Mouse (Mus musculus): Measurements from ENCODE around the gene Gm525. TPM values are rescaled to one million over a fixed set of nuclear protein-coding genes. Genes with fewer than 3 reads are reported as not detected.
"Not testable (repeated sequence)": the region's sequence is repeated elsewhere in the genome, so short reads cannot be mapped to it uniquely, and the experiment has no call there.

The Gm525 gene
- polyA plus RNA-seq, 1 experiment, result not detected

DNA sequence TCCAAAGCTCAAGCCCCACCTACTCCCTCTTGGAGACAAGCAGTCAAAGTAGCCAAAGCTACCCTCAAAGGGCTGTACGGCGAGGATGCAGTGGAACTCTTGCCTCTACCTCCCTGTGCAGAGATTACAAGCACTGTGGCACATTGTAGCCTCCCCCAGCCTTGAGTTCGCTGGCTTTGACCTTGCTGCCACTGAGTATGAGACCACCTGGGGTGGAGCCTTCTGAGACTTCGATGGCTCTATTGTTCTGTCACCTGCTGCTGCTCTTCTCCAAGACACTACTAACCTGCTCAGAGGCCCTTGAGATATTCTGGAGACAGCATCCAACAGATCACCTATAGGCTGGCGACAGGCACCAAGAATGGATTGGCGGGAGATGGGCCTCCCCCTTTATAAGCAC is 43.1 kb upstream of the Gm525 start:
- Histone ChIP-seq H3ac (ENCODE audit: control insufficient read depth, insufficient read length, low read depth) (no peak overlapping the region), H3K79me2 (ENCODE audit: control insufficient read depth, insufficient read depth) (no peaks in the 10 kb centered on the region), H3K79me3 (ENCODE audit: low read depth) (no peaks in the 10 kb centered on the region), H3K36me3 (ENCODE audit: control insufficient read depth, insufficient read depth) (no peaks in the 10 kb centered on the region), H3K4me3 (ENCODE audit: insufficient read depth, poor library complexity, severe bottlenecking) (no peak overlapping the region), H3K27me3 (ENCODE audit: control insufficient read depth, insufficient read depth, insufficient read length) (no peaks in the 10 kb centered on the region)
- TF ChIP-seq CTCF (IDR thresholded peaks at IDR 0.05; ENCODE audit: control insufficient read depth, insufficient read depth, insufficient read length) (no peak), FOSL1 (IDR thresholded peaks at IDR 0.05; ENCODE audit: insufficient read depth, low read length, poor library complexity, severe bottlenecking) (no peak), MYOD1 (IDR thresholded peaks at IDR 0.05; ENCODE audit: control insufficient read depth, insufficient read length, low read depth) (no peak), MAX (IDR thresholded peaks at IDR 0.05) (no peak), USF1 (IDR thresholded peaks at IDR 0.05; ENCODE audit: low read depth) (no peak), CEBPB (IDR thresholded peaks at IDR 0.05; ENCODE audit: low read depth) (no peak), MYOG (IDR thresholded peaks at IDR 0.05; ENCODE audit: control insufficient read depth, extremely low read depth, insufficient read length) (no peak)

DNA sequence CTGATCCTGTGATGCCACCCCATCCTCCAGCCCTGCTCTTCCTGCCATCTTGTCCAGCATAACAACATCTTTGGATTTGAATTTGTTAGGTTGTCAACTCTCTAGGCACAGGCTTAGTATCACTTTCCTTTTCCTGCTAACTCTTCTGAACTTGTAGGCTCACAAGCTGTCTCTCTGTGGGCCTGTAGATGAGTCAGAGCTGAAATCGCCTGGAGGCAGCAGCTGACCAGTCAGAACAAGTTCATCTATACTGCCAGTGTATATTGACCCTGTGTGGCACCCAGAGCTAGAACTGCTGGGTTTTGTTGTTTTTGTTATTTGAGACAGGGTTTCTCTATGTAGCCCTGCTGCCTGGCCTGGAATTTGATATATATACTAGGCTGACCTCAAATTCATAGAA is 42.5 kb upstream of the Gm525 start:
- no peaks in the 10 kb centered on the region for H3K79me3 ChIP-seq (ENCODE audit: low read depth)
- H3K27me3 ChIP-seq (ENCODE audit: control insufficient read depth, insufficient read depth, insufficient read length), result no peaks in the 10 kb centered on the region
- H3K79me2 ChIP-seq (ENCODE audit: control insufficient read depth, insufficient read depth), result no peaks in the 10 kb centered on the region
- no peaks in the 10 kb centered on the region for H3K36me3 ChIP-seq (ENCODE audit: control insufficient read depth, insufficient read depth)
- no peak overlapping the region for H3K4me3 ChIP-seq (ENCODE audit: insufficient read depth, poor library complexity, severe bottlenecking)
- no peak overlapping the region for H3ac ChIP-seq (ENCODE audit: control insufficient read depth, insufficient read length, low read depth)
- TF ChIP-seq MYOG (IDR thresholded peaks at IDR 0.05; ENCODE audit: control insufficient read depth, extremely low read depth, insufficient read length) (no peak), MYOD1 (IDR thresholded peaks at IDR 0.05; ENCODE audit: control insufficient read depth, insufficient read length, low read depth) (peak; percentile 7)

DNA sequence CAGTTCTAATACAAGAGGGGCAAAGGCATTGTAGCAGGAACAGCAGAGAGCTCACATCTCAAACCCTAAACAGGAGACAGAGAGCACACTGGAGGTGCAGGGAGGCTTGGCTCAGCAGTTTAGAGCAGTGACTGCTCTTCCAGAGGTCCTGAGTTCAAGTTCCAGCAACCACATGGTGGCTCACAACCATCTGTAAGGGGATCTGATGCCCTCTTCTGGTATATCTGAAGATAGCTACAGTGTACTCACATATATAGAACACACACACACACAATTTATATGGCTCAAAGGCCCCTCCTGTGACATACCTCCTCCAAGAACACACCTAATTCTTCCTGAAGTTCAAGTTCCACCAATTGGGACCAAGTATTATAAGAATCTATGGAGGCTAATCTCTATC is 39.0 kb upstream of the Gm525 start:
- Histone ChIP-seq H3K79me3 (ENCODE audit: low read depth) (no peaks in the 10 kb centered on the region), H3ac (ENCODE audit: control insufficient read depth, insufficient read length, low read depth) (no peak overlapping the region), H3K79me2 (ENCODE audit: control insufficient read depth, insufficient read depth) (no peaks in the 10 kb centered on the region), H3K36me3 (ENCODE audit: control insufficient read depth, insufficient read depth) (peaks cover 6% of the 10 kb centered on the region), H3K4me3 (ENCODE audit: insufficient read depth, poor library complexity, severe bottlenecking) (no peak overlapping the region), H3K27me3 (ENCODE audit: control insufficient read depth, insufficient read depth, insufficient read length) (no peaks in the 10 kb centered on the region)
- no peak for TF ChIP-seq CEBPB (IDR thresholded peaks at IDR 0.05; ENCODE audit: low read depth)
- TF ChIP-seq MYOD1 (IDR thresholded peaks at IDR 0.05; ENCODE audit: control insufficient read depth, insufficient read length, low read depth), result no peak
- TF ChIP-seq USF1 (IDR thresholded peaks at IDR 0.05; ENCODE audit: low read depth), result no peak
- no peak for TF ChIP-seq MAX (IDR thresholded peaks at IDR 0.05)
- TF ChIP-seq CTCF (IDR thresholded peaks at IDR 0.05; ENCODE audit: control insufficient read depth, insufficient read depth, insufficient read length), result no peak
- no peak for TF ChIP-seq FOSL1 (IDR thresholded peaks at IDR 0.05; ENCODE audit: insufficient read depth, low read length, poor library complexity, severe bottlenecking)
- no peak for TF ChIP-seq MYOG (IDR thresholded peaks at IDR 0.05; ENCODE audit: control insufficient read depth, extremely low read depth, insufficient read length)

DNA sequence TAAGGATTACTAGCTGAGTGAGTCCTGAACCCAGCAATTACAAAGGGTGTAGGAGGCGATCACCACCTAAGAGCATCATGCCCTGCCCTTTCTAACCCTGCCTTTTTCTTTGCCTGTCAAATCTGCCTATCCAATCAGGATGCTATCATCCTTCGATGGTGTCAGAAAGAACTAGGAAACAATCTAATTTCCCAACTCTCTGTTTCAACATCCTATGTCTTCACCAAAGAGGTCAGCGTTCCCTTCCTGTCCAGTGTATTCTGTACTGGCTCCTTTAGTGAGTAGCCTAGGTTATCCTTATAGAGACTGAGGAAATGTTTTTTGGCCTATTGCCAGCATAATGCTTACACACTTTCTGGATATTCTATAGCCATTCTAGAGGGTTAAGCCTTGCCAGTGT is 38.1 kb upstream of the Gm525 start:
- no peak for TF ChIP-seq FOSL1 (IDR thresholded peaks at IDR 0.05; ENCODE audit: insufficient read depth, low read length, poor library complexity, severe bottlenecking)
- TF ChIP-seq MYOD1 (IDR thresholded peaks at IDR 0.05; ENCODE audit: control insufficient read depth, insufficient read length, low read depth), result no peak
- TF ChIP-seq MYOG (IDR thresholded peaks at IDR 0.05; ENCODE audit: control insufficient read depth, extremely low read depth, insufficient read length), result no peak
- no peak for TF ChIP-seq USF1 (IDR thresholded peaks at IDR 0.05; ENCODE audit: low read depth)
- TF ChIP-seq MAX (IDR thresholded peaks at IDR 0.05), result no peak
- TF ChIP-seq CTCF (IDR thresholded peaks at IDR 0.05; ENCODE audit: control insufficient read depth, insufficient read depth, insufficient read length), result no peak
- TF ChIP-seq CEBPB (IDR thresholded peaks at IDR 0.05; ENCODE audit: low read depth), result no peak
- no peak overlapping the region for H3ac ChIP-seq (ENCODE audit: control insufficient read depth, insufficient read length, low read depth)
- H3K79me2 ChIP-seq (ENCODE audit: control insufficient read depth, insufficient read depth), result no peaks in the 10 kb centered on the region
- H3K79me3 ChIP-seq (ENCODE audit: low read depth), result no peaks in the 10 kb centered on the region
- no peak overlapping the region for H3K4me3 ChIP-seq (ENCODE audit: insufficient read depth, poor library complexity, severe bottlenecking)
- peaks cover 6% of the 10 kb centered on the region for H3K36me3 ChIP-seq (ENCODE audit: control insufficient read depth, insufficient read depth)
- H3K27me3 ChIP-seq (ENCODE audit: control insufficient read depth, insufficient read depth, insufficient read length), result no peaks in the 10 kb centered on the region

DNA sequence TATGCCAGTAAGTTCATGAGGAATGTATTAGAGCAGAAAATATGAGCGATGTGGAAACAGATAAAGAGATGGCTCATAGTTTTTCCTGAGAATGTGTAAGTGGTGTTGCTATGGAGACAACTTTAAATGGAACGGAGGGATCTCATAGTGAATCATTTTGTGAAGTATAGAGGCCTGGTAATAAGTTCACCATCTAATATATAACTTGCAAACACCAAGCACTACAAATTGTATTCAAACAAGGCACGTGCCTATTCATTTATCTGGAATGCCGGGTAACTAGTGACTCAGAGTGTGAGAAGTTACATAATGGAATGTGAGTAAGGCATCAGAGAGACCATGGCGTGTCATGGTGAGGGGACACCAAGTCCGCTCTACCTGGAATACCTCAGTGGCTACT is 35.1 kb upstream of the Gm525 start:
- no peak overlapping the region for H3ac ChIP-seq (ENCODE audit: control insufficient read depth, insufficient read length, low read depth)
- H3K79me3 ChIP-seq (ENCODE audit: low read depth), result no peaks in the 10 kb centered on the region
- TF ChIP-seq USF1 (IDR thresholded peaks at IDR 0.05; ENCODE audit: low read depth) (peak; percentile 55), CEBPB (IDR thresholded peaks at IDR 0.05; ENCODE audit: low read depth) (peak; percentile 39), MYOD1 (IDR thresholded peaks at IDR 0.05; ENCODE audit: control insufficient read depth, insufficient read length, low read depth) (no peak)
- H3K4me3 ChIP-seq (ENCODE audit: insufficient read depth, poor library complexity, severe bottlenecking), result no peak overlapping the region
- no peaks in the 10 kb centered on the region for H3K79me2 ChIP-seq (ENCODE audit: control insufficient read depth, insufficient read depth)
- H3K36me3 ChIP-seq (ENCODE audit: control insufficient read depth, insufficient read depth), result peaks cover 14% of the 10 kb centered on the region
- no peaks in the 10 kb centered on the region for H3K27me3 ChIP-seq (ENCODE audit: control insufficient read depth, insufficient read depth, insufficient read length)

DNA sequence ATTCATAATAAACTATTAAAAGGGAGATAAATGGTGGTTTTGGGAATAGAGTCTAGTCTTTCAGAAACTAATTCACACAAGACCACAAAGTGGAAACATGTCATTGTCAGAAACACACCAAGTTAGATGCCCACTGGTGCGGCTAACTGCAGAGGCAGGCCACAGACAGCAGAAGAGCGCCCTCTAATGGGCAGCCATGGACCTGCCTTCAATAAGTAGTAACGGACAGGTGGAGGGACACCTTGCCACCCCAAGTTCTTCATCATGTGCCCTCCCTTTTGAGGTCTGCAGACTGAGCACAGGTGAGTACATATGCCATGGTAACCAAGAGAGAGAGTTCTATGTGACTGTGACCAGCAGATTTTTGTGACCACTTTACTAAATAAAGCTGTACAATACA is 34.3 kb upstream of the Gm525 start:
- Histone ChIP-seq H3K4me3 (ENCODE audit: insufficient read depth, poor library complexity, severe bottlenecking) (no peak overlapping the region), H3K36me3 (ENCODE audit: control insufficient read depth, insufficient read depth) (peaks cover 20% of the 10 kb centered on the region)
- peak; percentile 85 for TF ChIP-seq CTCF (IDR thresholded peaks at IDR 0.05; ENCODE audit: control insufficient read depth, insufficient read depth, insufficient read length)
- TF ChIP-seq MAX (IDR thresholded peaks at IDR 0.05), result no peak

DNA sequence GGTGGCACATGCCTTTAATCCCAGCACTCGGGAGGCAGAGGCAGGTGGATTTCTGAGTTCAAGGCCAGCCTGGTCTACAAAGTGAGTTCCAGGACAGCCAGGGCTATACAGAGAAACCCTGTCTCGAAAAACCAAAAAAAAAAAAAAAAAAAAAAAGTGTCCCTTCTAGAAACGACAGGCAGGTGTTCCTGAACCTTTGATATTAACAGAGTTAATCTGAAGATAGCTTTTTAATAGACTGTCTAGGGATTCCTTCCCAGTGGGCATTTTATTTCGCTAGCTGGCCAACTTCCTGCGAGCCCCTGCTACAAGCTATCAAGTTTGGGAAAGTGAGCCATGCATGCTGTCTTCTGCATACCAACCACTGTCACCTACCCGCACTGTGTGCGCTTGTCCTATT is 32.6 kb upstream of the Gm525 start:
- not testable (repeated sequence) for H3K4me3 ChIP-seq (ENCODE audit: insufficient read depth, poor library complexity, severe bottlenecking); H3K79me3 ChIP-seq (ENCODE audit: low read depth); H3ac ChIP-seq (ENCODE audit: control insufficient read depth, insufficient read length, low read depth); H3K79me2 ChIP-seq (ENCODE audit: control insufficient read depth, insufficient read depth); H3K27me3 ChIP-seq (ENCODE audit: control insufficient read depth, insufficient read depth, insufficient read length)
- peaks cover 20% of the 10 kb centered on the region for H3K36me3 ChIP-seq (ENCODE audit: control insufficient read depth, insufficient read depth)

More for the DNA sequence above, 34.3 kb upstream of the Gm525 start:
- H3K27me3 ChIP-seq (ENCODE audit: control insufficient read depth, insufficient read depth, insufficient read length), result no peaks in the 10 kb centered on the region
- no peak overlapping the region for H3ac ChIP-seq (ENCODE audit: control insufficient read depth, insufficient read length, low read depth)
- H3K79me3 ChIP-seq (ENCODE audit: low read depth), result no peaks in the 10 kb centered on the region
- H3K79me2 ChIP-seq (ENCODE audit: control insufficient read depth, insufficient read depth), result no peaks in the 10 kb centered on the region
